Comparison of ENCODE assay signal across 8 mouse cellular contexts in the genomic region with DNA sequence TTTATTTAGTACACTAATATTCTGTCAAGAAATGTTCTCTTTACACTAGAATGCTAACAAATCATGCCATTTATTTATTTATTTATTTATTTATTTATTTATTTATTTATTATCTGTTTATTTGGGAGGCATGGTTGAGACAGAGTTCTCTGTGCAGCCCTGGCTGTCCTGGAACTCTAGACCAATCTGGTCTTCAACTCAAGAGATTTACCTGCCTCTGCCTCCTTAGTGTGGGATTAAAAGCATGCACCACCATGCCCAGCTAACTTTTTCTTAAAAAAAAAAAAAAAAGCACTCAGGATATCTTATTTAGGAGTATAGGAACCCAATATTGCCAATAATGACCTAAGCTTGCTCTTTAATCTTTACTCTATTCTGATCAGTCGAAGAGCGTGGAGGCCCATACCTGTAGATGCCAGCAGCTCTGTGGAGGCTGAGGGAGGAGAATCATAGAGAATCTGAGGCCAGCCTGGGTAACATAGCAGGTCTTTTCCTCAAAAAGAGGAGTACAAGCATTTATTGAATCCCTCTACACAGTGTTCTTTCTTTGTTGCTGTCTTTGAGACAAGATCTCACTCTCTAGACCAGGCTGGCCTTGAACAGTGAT. TPM values are rescaled to one million over a fixed set of nuclear protein-coding genes. Genes with fewer than 3 reads are reported as not detected.
DNase-seq lines count a peak whose midpoint lies in the region; ATAC-seq and TF ChIP-seq lines count a peak whose summit lies in the region.

No protein-coding gene starts in this region.

- H3K36me3 ChIP-seq in heart, embryonic 15.5 days = peaks cover 3% of the 10 kb centered on the region; the same call in 1 of the 2 replicates
- H3K36me3 ChIP-seq in hindbrain, embryonic 13.5 days = peaks cover 5% of the 10 kb centered on the region
- peaks cover 2% of the 10 kb centered on the region; the same call in 1 of the 2 replicates for H3K36me3 ChIP-seq in midbrain, embryonic 12.5 days

- intact Hi-C loops in heart, postnatal 25 days (cut with DNase I) = loop anchor here (5.0 to 10.0 kb wide), 3 partner anchors 265 to 862 kb away; partner anchors contain the start of genes Nek1 and Sh3rf1

- H3K27ac ChIP-seq in heart, embryonic 15.5 days = peak overlapping the region; percentile 96; the same call in 1 of the 2 replicates
- no peak overlapping the region for H3K27ac ChIP-seq in cortical plate, adult 2 months (ENCODE audit: insufficient read depth, low read length)
- peak overlapping the region; percentile 88 for H3K27ac ChIP-seq in hindbrain, embryonic 13.5 days
- H3K27ac ChIP-seq in midbrain, embryonic 12.5 days (replicated peaks) = peak overlapping the region; percentile 88

- TF ChIP-seq POLR2A in cortical plate, adult 2 months (IDR thresholded peaks at IDR 0.05; ENCODE audit: extremely low read depth, insufficient read depth, low read length) = no peak

- H3K9ac ChIP-seq in heart, embryonic 15.5 days = no peak overlapping the region
- H3K9ac ChIP-seq in hindbrain, embryonic 13.5 days = no peak overlapping the region
- H3K9ac ChIP-seq in midbrain, embryonic 12.5 days (replicated peaks) = no peak overlapping the region

- DNase-seq in heart, postnatal 25 days (ENCODE audit: low spot score) = no peak
- no peak for DNase-seq in adrenal gland, postnatal 36 days
- no peak for DNase-seq in ovary, postnatal 10 days (ENCODE audit: low spot score)
- DNase-seq in adrenal gland, postnatal 25 days = no peak

- no peaks in the 10 kb centered on the region for H3K9me3 ChIP-seq in heart, embryonic 15.5 days (replicated peaks)
- H3K9me3 ChIP-seq in hindbrain, embryonic 13.5 days = no peaks in the 10 kb centered on the region
- H3K9me3 ChIP-seq in midbrain, embryonic 12.5 days = no peaks in the 10 kb centered on the region

- ATAC-seq in heart, embryonic 15.5 days (replicated peaks; ENCODE audit: insufficient number of reproducible peaks, insufficient read depth, low FRiP score, low read depth) = no peak
- ATAC-seq in hindbrain, embryonic 13.5 days (ENCODE audit: low FRiP score) = peak; percentile 63
- ATAC-seq in midbrain, embryonic 12.5 days (ENCODE audit: low FRiP score, low read depth) = no peak

- H3K4me3 ChIP-seq in heart, embryonic 15.5 days = peak overlapping the region; percentile 68; the same call in 1 of the 2 replicates
- peak overlapping the region; percentile 76; the same call in 1 of the 2 replicates for H3K4me3 ChIP-seq in cortical plate, adult 2 months (ENCODE audit: insufficient read depth, low read length)
- no peak overlapping the region for H3K4me3 ChIP-seq in hindbrain, embryonic 13.5 days
- no peak overlapping the region; the same call in 1 of the 2 replicates for H3K4me3 ChIP-seq in midbrain, embryonic 12.5 days

- 98% methylated on average over 2 of the region's 2 CpGs for WGBS in heart, embryonic 15.5 days
- 99% methylated on average over 2 of the region's 2 CpGs for WGBS in hindbrain, embryonic 13.5 days
- 99% methylated on average over 2 of the region's 2 CpGs for WGBS in midbrain, embryonic 12.5 days

- H3K4me2 ChIP-seq in heart, embryonic 15.5 days = peak overlapping the region; percentile 67; the same call in 1 of the 2 replicates
- H3K4me2 ChIP-seq in hindbrain, embryonic 13.5 days = no peak overlapping the region
- H3K4me2 ChIP-seq in midbrain, embryonic 12.5 days (replicated peaks) = peak overlapping the region; percentile 78; the same call in 1 of the 2 replicates

- no peak for TF ChIP-seq CTCF in cortical plate, adult 2 months (IDR thresholded peaks at IDR 0.05; ENCODE audit: extremely low read depth, insufficient read depth, low read length)

- H3K27me3 ChIP-seq in heart, embryonic 15.5 days = no peaks in the 10 kb centered on the region
- no peaks in the 10 kb centered on the region for H3K27me3 ChIP-seq in hindbrain, embryonic 13.5 days
- no peaks in the 10 kb centered on the region for H3K27me3 ChIP-seq in midbrain, embryonic 12.5 days

- peaks cover 4% of the 10 kb centered on the region for H3K4me1 ChIP-seq in heart, embryonic 15.5 days (replicated peaks)
- 0 out of 2 replicates have a peak, but pooled peaks cover 1% of the 10 kb centered on the region for H3K4me1 ChIP-seq in cortical plate, adult 2 months (ENCODE audit: control insufficient read depth, insufficient read depth, low read length)
- peaks cover 10% of the 10 kb centered on the region; the same call in 1 of the 2 replicates for H3K4me1 ChIP-seq in hindbrain, embryonic 13.5 days (replicated peaks)
- H3K4me1 ChIP-seq in midbrain, embryonic 12.5 days = peaks cover 8% of the 10 kb centered on the region; the same call in 1 of the 2 replicates

RNA-seq across cellular contexts. Expression of gene Cbr4, which starts 0.5 kb away (rescaled TPM):
- 37.7 and 42.4 TPM in 2 replicates for polyA plus RNA-seq in heart, embryonic 15.5 days (2015; fragmentation: Nextera tagmentation; extraction: Ambion mirVana)
- total RNA-seq in heart, postnatal 25 days (2021) = 10 to 100 TPM; 69.8 to 80.8 TPM
- 15.2 and 19.3 TPM in 2 replicates for polyA plus RNA-seq in cortical plate, adult 2 months (2012; rRNA removed)
- 21.7 and 23.0 TPM in 2 replicates for polyA plus RNA-seq in hindbrain, embryonic 13.5 days (2015; fragmentation: Nextera tagmentation; extraction: Ambion mirVana)
- polyA plus RNA-seq in midbrain, embryonic 12.5 days (2016; fragmentation: Nextera tagmentation; extraction: Ambion mirVana) = 25.4 and 26.7 TPM in 2 replicates
- 10 to 100 TPM; 45.1 to 57.9 TPM for total RNA-seq in adrenal gland, postnatal 36 days (2021)
- 50.8 and 59.9 TPM in 2 replicates for total RNA-seq in adrenal gland, postnatal 25 days (2021)

Comparison
In these comparisons a context has a peak if more than half of its experiments do, and no peak if none do; other contexts are left out.
1. H3K4me3 ChIP-seq: peak in heart, embryonic 15.5 days (single experiment) and cortical plate, adult 2 months (single experiment); none in hindbrain, embryonic 13.5 days (single experiment) and midbrain, embryonic 12.5 days (single experiment).